Mouse (Mus musculus) liver, postnatal 0 days (tissue): ENCODE data around the gene Gm44790.

Experiments
- CTCF ChIP-seq: sonication (generic); IDR thresholded peaks from 2 replicates; pipeline ENCODE4 v1.5.1; 2016; ENCODE audit warnings: antibody characterized with exemption, low read depth
- EP300 ChIP-seq: IDR thresholded peaks from 2 replicates; pipeline ENCODE4 v1.6.1; 2016; ENCODE audit warnings: antibody characterized with exemption, low read depth, mild to moderate bottlenecking

GRCm38 (mm10) chr6:86418711-86419110, 7.7 kb upstream of the Gm44790 start:
- TF ChIP-seq EP300 (no peak), CTCF (no peak)
